Mouse (Mus musculus): ENCODE measurements around the gene Tmem143.
"Not testable (repeated sequence)": the region's sequence is repeated elsewhere in the genome, so short reads cannot be mapped to it uniquely, and the experiment has no call there.

The Tmem143 gene

DNA sequence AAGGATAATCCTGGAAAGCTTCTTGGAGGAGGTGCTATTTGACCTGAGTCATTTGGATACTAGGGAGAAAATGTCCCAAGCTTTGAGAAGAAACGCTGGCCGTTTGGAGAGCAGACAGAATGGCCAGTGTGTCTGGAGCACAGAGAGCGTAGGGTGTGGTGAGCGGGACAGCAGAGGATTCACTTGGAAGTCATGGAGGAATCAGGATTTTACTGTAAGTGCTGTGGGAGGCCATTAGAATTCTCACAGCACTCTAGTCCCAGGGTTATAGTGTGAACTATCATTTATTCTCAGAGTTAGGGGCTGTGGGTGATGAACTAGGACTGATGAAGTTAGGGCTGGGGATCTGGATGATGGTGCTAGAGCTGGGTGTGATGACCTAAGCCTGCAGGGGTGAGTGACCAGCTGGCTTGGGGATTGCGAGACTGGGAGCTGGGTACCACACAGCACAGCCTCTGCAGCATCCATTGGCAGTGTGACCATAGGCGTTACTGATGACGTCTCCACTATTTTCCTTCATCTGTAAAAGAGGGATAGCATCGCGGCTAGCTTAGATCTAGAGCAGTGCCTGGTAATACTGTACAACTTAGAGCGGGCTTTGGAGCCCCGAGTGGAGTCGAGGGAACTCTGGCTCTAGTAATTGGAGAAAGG, 25.3 kb downstream of the Tmem143 start:
- DNase-seq (ENCODE audit: low read depth, low spot score), result no peak

DNA sequence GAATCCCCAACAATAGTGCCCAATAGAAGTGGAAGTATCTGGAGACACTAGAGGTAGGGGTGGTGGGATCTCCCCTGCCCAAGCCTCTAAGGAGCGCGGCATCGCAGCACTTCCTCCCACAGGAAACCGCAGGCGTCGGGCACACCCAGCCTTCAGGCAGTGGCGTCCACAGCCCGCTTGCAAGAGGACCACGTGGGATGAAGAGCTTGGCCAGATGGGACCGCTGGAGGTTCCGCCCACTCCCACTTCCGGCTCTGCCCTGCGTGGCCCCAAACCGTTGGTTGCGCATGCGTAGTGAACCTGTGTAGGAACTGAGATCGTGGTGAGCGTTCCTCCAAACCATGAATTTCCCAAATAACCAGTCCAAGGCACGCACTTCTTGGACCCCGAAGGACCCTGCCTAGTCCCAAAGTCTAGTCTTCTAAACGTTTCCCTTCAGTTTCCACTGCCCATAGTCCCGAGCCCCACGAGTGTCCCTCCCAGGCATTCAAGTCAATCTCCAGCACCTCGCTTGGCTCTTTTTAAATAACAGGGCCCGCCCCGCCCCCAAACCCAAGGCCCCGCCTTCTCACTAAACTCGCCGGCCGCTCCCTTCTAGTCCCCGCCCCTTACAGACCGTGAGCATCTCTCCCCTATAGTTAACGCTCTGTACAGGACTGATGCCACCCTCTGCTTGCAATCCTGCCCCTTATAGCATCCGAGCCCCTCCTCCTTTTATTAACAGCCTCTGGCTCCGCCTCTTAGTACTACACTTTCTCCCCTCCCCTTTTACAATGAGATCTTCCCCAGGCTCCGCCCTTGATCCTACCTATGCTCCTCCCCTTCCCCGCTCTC, 26.4 kb downstream of the Tmem143 start:
- peak; percentile 95 for DNase-seq (ENCODE audit: low read depth, low spot score)

- no peak for DNase-seq (ENCODE audit: low read depth, low spot score)
Measured at GRCm38 (mm10) chr7:45923762-45924428, 27.2 kb downstream of the Tmem143 start, which contains the start of gene Ccdc114. Gene Ccdc114 (plus strand): TSS chr7:45924072.

- no peak for DNase-seq (ENCODE audit: low read depth, low spot score)
Measured at GRCm38 (mm10) chr7:45924429-45924816, 27.7 kb downstream of the Tmem143 start.

GRCm38 (mm10) chr7:45928626-45929295, 32.0 kb downstream of the Tmem143 start:
- no peak for DNase-seq (ENCODE audit: low read depth, low spot score)

DNA sequence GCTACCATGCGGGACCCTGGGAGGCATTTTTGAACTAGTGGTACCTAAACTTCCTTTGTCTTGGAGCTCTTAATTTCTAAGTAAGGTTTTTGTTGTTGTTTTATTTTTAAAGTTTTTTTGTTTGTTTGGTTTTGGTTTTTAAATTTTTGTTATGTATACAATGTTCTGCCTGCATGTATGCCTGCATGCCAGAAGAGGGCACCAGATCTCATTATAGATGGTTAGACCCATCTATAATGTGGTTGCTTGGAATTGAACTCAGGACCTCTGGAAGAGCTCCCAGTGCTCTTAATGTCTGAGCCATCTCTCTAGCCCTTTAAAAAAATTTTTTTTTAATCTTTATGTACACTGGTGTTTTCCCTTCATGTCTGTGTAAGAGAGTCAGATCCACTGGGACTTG, 32.9 kb downstream of the Tmem143 start:
- no peak for DNase-seq (ENCODE audit: low read depth, low spot score)

- not testable (repeated sequence) for DNase-seq (ENCODE audit: low read depth, low spot score)
Measured at GRCm38 (mm10) chr7:45933766-45934165, 37.0 kb downstream of the Tmem143 start.

GRCm38 (mm10) chr7:45935114-45935513, 38.4 kb downstream of the Tmem143 start:
- DNase-seq (ENCODE audit: low read depth, low spot score), result no peak

- DNase-seq (ENCODE audit: low read depth, low spot score), result no peak
Measured at GRCm38 (mm10) chr7:45939836-45940235, 43.1 kb downstream of the Tmem143 start.

DNA sequence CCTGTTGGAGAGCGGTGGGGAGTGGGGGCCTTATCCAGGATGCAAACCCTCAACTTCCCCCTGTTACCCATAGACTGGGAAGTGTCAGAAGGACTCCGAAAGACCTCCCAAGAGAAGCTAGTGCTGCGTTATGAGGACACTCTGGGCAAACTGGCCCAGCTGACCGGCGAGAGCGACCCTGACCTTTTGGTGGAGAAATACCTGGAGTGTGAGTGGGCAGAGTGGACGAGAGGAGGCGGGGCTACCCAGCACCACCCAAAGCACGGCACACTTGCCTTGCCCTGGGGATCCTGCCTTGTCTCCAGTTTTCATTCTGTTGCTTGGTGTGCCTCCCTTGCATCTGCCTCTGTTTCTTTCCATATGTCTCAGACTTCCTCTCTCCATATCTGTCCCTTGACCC, 45.2 kb downstream of the Tmem143 start:
- no peak for DNase-seq (ENCODE audit: low read depth, low spot score)

GRCm38 (mm10) chr7:45943280-45943679, 46.5 kb downstream of the Tmem143 start:
- DNase-seq (ENCODE audit: low read depth, low spot score), result not testable (repeated sequence)

DNA sequence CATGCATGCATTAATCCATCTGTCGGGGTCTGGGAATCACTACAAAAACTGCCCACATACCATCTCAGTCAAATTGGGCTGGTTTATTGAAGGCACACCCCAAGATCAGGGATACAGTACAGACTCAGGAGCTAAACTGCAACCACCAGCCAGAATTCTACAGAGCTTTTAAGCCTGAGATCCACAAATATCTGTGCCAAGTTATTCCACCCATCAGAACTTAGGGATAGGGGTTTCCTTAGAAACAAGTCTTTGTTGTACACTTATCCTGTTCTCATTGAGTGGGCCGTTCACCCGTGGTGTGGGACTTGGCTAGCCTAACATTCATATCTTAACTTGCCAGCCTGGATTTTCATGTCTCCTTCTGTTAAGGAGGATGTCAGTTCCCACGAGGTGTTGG, 52.3 kb downstream of the Tmem143 start:
- peak; percentile 43 for DNase-seq (ENCODE audit: low read depth, low spot score)

DNA sequence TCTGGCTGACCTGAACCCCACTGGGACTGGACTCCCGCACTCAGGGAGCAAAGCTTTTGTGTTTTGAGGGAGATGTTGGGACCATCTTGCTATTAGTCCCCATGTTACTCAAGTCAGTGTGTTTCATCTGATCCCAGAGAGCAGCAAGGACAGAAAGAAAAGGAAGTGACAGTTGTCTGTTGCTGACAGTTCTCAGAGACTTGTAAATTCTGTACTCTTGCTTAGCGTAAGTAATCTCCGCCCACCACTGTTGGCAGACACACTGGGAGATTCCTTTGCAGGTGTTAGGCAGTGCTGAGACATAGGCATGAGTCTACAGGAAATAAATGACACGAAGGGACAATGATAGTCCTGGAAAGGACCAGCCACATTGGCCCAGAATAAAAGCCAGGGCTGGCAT, 59.9 kb downstream of the Tmem143 start:
- DNase-seq (ENCODE audit: low read depth, low spot score), result no peak

Measured in telencephalon, adult 2 months (tissue).